Mouse (Mus musculus) CH12.LX (cell line): Measurements from ENCODE around the gene Exosc7. TPM values are rescaled to one million over a fixed set of nuclear protein-coding genes. Genes with fewer than 3 reads are reported as not detected.

ENCODE experiments used
- DNase-seq: peaks from one replicate; pipeline ENCODE4 v3.0.0-alpha.2; 2013; ENCODE audit errors: extremely low read depth
- H3K27ac ChIP-seq: 2 replicates; pipeline ENCODE4 v1.5.1; 2012; ENCODE audit warnings: low read depth, mild to moderate bottlenecking, control low read depth, moderate library complexity; ENCODE audit not compliant: insufficient read depth
- H3K27me3 ChIP-seq: replicated peaks from 2 replicates; pipeline ENCODE3; 2012; ENCODE audit warnings: inconsistent platforms
- H3K36me3 ChIP-seq, 2 experiments: replicated peaks in 1 of 2; 2 replicates each; pipeline versions ENCODE3 to v1.6.1; 2012; ENCODE audit warnings: inconsistent platforms in 1 of 2, low read length in 1 of 2, mild to moderate bottlenecking in 1 of 2, mixed read lengths in 1 of 2, moderate library complexity in 1 of 2; ENCODE audit not compliant: control insufficient read depth in 1 of 2, insufficient read depth in 1 of 2
- H3K4me1 ChIP-seq, 2 experiments: 2 replicates each; pipeline ENCODE4 v1.6.1; 2012; ENCODE audit warnings: inconsistent platforms in 1 of 2, moderate library complexity in 1 of 2; ENCODE audit not compliant: insufficient read depth in 2 of 2, control insufficient read depth in 1 of 2
- H3K4me2 ChIP-seq: 2 replicates; pipeline ENCODE4 v1.6.1; 2012; ENCODE audit warnings: low read depth, mild to moderate bottlenecking, control low read depth; ENCODE audit not compliant: poor library complexity, insufficient read depth, severe bottlenecking
- H3K4me3 ChIP-seq, 3 experiments: fragments of 150-350 bp in 1 of 3; sonication (generic) in 1 of 3; replicated peaks in 1 of 3; 2 replicates each; pipeline versions ENCODE3 to v1.5.1; 2011 to 2012; ENCODE audit warnings: low read depth in 2 of 3, low read length in 2 of 3, mild to moderate bottlenecking in 2 of 3, moderate library complexity in 2 of 3, control low read depth in 1 of 3, improper control_type of control experiment in 1 of 3, inconsistent platforms in 1 of 3, mixed read lengths in 1 of 3; ENCODE audit not compliant: poor library complexity in 1 of 3
- H3K79me2 ChIP-seq: replicated peaks from 2 replicates; pipeline ENCODE4 v1.6.1; 2012; ENCODE audit warnings: mild to moderate bottlenecking, moderate library complexity; ENCODE audit not compliant: control insufficient read depth, poor library complexity, insufficient read depth, severe bottlenecking; ENCODE audit errors: extremely low read depth
- H3K9ac ChIP-seq: 2 replicates; pipeline ENCODE4 v1.6.1; 2012; ENCODE audit warnings: low read depth, mild to moderate bottlenecking, control low read depth, moderate library complexity; ENCODE audit not compliant: insufficient read depth
- H3K9me3 ChIP-seq: replicated peaks from 2 replicates; pipeline ENCODE3; 2012; ENCODE audit warnings: low read length, inconsistent platforms, mixed read lengths
- CTCF ChIP-seq, 2 experiments: IDR thresholded peaks in 1 of 2; conservative IDR thresholded peaks in 1 of 2; 2 replicates each; pipeline ENCODE4 v1.5.1; 2011 to 2012; ENCODE audit warnings: low read depth in 2 of 2, low read length in 2 of 2, improper control_type of control experiment in 1 of 2, inconsistent platforms in 1 of 2, mild to moderate bottlenecking in 1 of 2, moderate library complexity in 1 of 2
- E2F4 ChIP-seq: IDR thresholded peaks from 2 replicates; pipeline ENCODE4 v1.6.1; 2011; ENCODE audit warnings: low read depth, low read length, improper control_type of control experiment; ENCODE audit not compliant: insufficient replicate concordance
- ELF1 ChIP-seq: IDR thresholded peaks from 2 replicates; pipeline ENCODE4 v1.6.1; 2014; ENCODE audit warnings: low read depth, mild to moderate bottlenecking, inconsistent platforms, low read length, improper control_type of control experiment
- EP300 ChIP-seq: IDR thresholded peaks from 2 replicates; pipeline ENCODE4 v1.6.1; 2011; ENCODE audit warnings: low read length, improper control_type of control experiment
- IRF4 ChIP-seq: IDR thresholded peaks from 2 replicates; pipeline ENCODE4 v1.6.1; 2014; ENCODE audit warnings: low read depth, mild to moderate bottlenecking, inconsistent platforms, low read length, improper control_type of control experiment
- JUND ChIP-seq: conservative IDR thresholded peaks from 2 replicates; pipeline ENCODE4 v1.6.1; 2011; ENCODE audit warnings: low read depth, low read length, improper control_type of control experiment
- MAZ ChIP-seq: IDR thresholded peaks from 2 replicates; pipeline ENCODE4 v1.6.1; 2012; ENCODE audit warnings: low read depth, mild to moderate bottlenecking, inconsistent platforms, low read length, improper control_type of control experiment, moderate library complexity
- MEF2A ChIP-seq: IDR thresholded peaks from 2 replicates; pipeline ENCODE4 v1.6.1; 2014; ENCODE audit warnings: low read depth, mild to moderate bottlenecking, inconsistent platforms, low read length, improper control_type of control experiment, borderline replicate concordance
- MYC ChIP-seq: IDR thresholded peaks from 2 replicates; pipeline ENCODE4 v1.6.1; 2011; ENCODE audit warnings: low read depth, mild to moderate bottlenecking, improper control_type of control experiment, low read length
- NELFE ChIP-seq: IDR thresholded peaks from 2 replicates; pipeline ENCODE4 v1.6.1; 2011; ENCODE audit warnings: low read depth, low read length, improper control_type of control experiment
- POLR2A ChIP-seq: IDR thresholded peaks from 2 replicates; pipeline ENCODE4 v1.6.1; 2011; ENCODE audit warnings: low read depth, mild to moderate bottlenecking, improper control_type of control experiment, low read length
- RAD21 ChIP-seq: IDR thresholded peaks from 2 replicates; pipeline ENCODE4 v1.6.1; 2011; ENCODE audit warnings: low read depth, mild to moderate bottlenecking, low read length, improper control_type of control experiment, moderate library complexity
- SIN3A ChIP-seq: IDR thresholded peaks from 2 replicates; pipeline ENCODE4 v1.6.1; 2012; ENCODE audit warnings: low read length, improper control_type of control experiment, inconsistent platforms
- SMC3 ChIP-seq: IDR thresholded peaks from 2 replicates; pipeline ENCODE4 v1.6.1; 2011; ENCODE audit warnings: low read depth, low read length, improper control_type of control experiment
- TCF12 ChIP-seq: IDR thresholded peaks from 2 replicates; pipeline ENCODE4 v1.6.1; 2014; ENCODE audit warnings: low read depth, mild to moderate bottlenecking, inconsistent platforms, low read length, improper control_type of control experiment
- ZC3H11A ChIP-seq: IDR thresholded peaks from 2 replicates; pipeline ENCODE4 v1.6.1; 2012; ENCODE audit warnings: low read depth, mild to moderate bottlenecking, inconsistent platforms, low read length, improper control_type of control experiment
- dilution Hi-C: fragments of 300-500 bp; cut with MboI; formaldehyde crosslinking; loops from 2 replicates; pipeline ENCODE4 v1.14.3; 2020; ENCODE audit warnings: low sequenced_read_pairs; ENCODE audit not compliant: extremely low pct_unique_long_range_greater_than_20kb, extremely low pct_ligation_motif_present
- in situ Hi-C: fragments of 300-500 bp; cut with MboI; formaldehyde crosslinking; loops from 3 replicates; pipeline ENCODE4 v1.14.3; 2019; ENCODE audit warnings: low sequenced_read_pairs, low pct_ligation_motif_present, low pct_unique_long_range_greater_than_20kb, mixed read lengths
- polyA plus RNA-seq: library from polyadenylated mRNA; unstranded; fragments of >175 nt; gene quantifications from 2 replicates; pipeline ENCODE4 v1.2.1, GENCODE M21; 2012; ENCODE audit warnings: low read depth; ENCODE audit not compliant: insufficient read length
- total RNA-seq, 2 experiments: library from RNA; depleted of rRNA; stranded (reverse); fragments of 300-350 nt in 1 of 2; fragments of >200 nt in 1 of 2; gene quantifications; 2 replicates each; pipeline ENCODE4 v1.2.3; 2012 to 2014

Exosc7 gene
- total and polyA plus RNA-seq, 3 experiments: 135 to 143 (median 139) TPM

- in situ Hi-C loops (loop anchor here (10.0 kb wide), 1 partner anchor 295 kb away; no protein-coding TSS in a partner anchor), dilution Hi-C loops (no loop called here)
- TF ChIP-seq RAD21: peak; percentile 100
- no peak for TF ChIP-seq TCF12
- 0 out of 2 replicates have a peak, but pooled peaks have one; percentile 20 for TF ChIP-seq MYC
- TF ChIP-seq IRF4: peak; percentile 32
- TF ChIP-seq CTCF (conservative IDR thresholded peaks at IDR 0.05 in 1 of 2, IDR thresholded peaks at IDR 0.05 in 1 of 2; ENCODE audit: low read depth in 2 of 2, low read length in 2 of 2): peak; percentile 85 to 97
- TF ChIP-seq POLR2A: no peak
- 0 out of 2 replicates have a peak, but pooled peaks have one; percentile 8 for TF ChIP-seq JUND
- peak; percentile 96 for TF ChIP-seq SMC3
- no peak for TF ChIP-seq MAZ
- peak; percentile 69; the same call in 1 of the 2 replicates for TF ChIP-seq SIN3A
- TF ChIP-seq ZC3H11A: peak; percentile 85
- no peak for TF ChIP-seq NELFE
- no peak for TF ChIP-seq E2F4
- TF ChIP-seq ELF1: no peak
- peak overlapping the region; percentile 73 for H3K4me2 ChIP-seq
- H3K9me3 ChIP-seq: peaks cover 4% of the 10 kb centered on the region
- peaks cover 0 to 3% of the 10 kb centered on the region in 2 experiments for H3K36me3 ChIP-seq
- no peak overlapping the region for H3K9ac ChIP-seq
- no peaks in the 10 kb centered on the region for H3K27me3 ChIP-seq
- DNase-seq: peak; percentile 78
- H3K27ac ChIP-seq: no peak overlapping the region
- H3K79me2 ChIP-seq: no peaks in the 10 kb centered on the region
- H3K4me3 ChIP-seq: no peak overlapping the region
- H3K4me1 ChIP-seq: peaks cover 5 to 8% of the 10 kb centered on the region in 2 experiments; a peak in 3 of 4 replicates
Observed at GRCm38 (mm10) chr9:123159330-123159729, 46.3 kb downstream of the Exosc7 start.

DNA sequence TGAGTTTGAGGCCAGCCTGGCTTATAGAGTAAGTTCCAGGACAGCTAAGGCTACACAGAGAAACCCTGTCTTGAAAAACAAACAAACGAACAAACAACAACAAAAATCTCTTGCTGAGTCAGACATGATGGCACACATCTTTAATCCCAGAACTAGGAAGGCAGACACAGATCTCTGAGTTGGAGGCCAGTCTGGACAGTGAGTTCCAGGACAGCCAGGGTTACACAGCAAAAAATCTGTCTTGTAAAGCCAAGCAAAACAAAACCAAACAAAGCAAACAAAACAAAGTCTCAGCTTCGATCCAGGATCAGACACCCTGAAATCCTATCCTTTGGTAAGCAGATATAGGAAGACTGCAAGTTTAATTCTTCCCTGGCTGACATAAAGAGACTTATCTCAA, 48.8 kb downstream of the Exosc7 start:
- in situ Hi-C loops: loop anchor here (5.0 kb wide), 1 partner anchor 96 kb away; no protein-coding TSS in a partner anchor
- dilution Hi-C loops: no loop called here
- peaks cover 5 to 8% of the 10 kb centered on the region in 2 experiments; a peak in 3 of 4 replicates for H3K4me1 ChIP-seq

More for the DNA sequence above, 48.8 kb downstream of the Exosc7 start:
- no peak for DNase-seq
- Histone ChIP-seq H3K27me3 (no peaks in the 10 kb centered on the region), H3K36me3 (peaks cover 0 to 1% of the 10 kb centered on the region in 2 experiments), H3K4me3 (no peak overlapping the region), H3K9me3 (peaks cover 4% of the 10 kb centered on the region), H3K27ac (no peak overlapping the region), H3K4me2 (no peak overlapping the region), H3K79me2 (no peaks in the 10 kb centered on the region), H3K9ac (no peak overlapping the region)
- TF ChIP-seq MEF2A: no peak
- no peak for TF ChIP-seq EP300
